Mouse (Mus musculus): ENCODE measurements at regions not wholly inside any gene's neighbourhood (a gene's known extent, or its start where the extent isn't known, plus 50 kb on each side); places are given as distances from the start of the nearest gene placed in this dataset.
A peak's percentile ranks its signal among the peaks of the same experiment; 100 is the strongest.

DNA sequence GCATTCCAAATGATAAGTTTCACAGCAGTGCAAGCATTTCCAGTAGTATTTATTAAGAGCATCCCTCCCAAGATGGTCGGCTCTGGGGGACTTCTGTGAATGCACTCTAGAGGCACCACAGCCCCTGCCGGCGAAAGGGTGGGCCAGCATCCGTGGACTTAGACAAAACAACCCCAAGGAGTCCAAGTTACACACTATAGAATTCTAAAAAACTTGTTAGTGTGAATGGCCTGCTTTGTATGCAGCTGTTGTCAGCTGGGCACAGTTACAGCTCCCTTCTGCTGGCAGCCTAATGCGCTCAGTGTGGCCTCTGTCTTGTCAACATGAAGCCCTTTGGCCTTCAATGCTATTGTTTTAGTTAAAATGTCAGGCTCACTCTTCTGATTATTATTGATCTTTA lies 181.5 kb downstream of the Tle3 start:
- Histone ChIP-seq H3K27me3 (ENCODE audit: low read depth, poor library complexity, severe bottlenecking) (no peaks in the 10 kb centered on the region; the same call in 1 of the 2 replicates), H3K4me1 (peaks cover 26% of the 10 kb centered on the region), H3K27ac (replicated peaks) (no peak overlapping the region), H3K9me3 (replicated peaks) (no peaks in the 10 kb centered on the region), H3K36me3 (no peaks in the 10 kb centered on the region), H3K4me3 (no peak overlapping the region)
- 90% methylated on average over 5 of the region's 5 CpGs for WGBS
- no peak for DNase-seq (ENCODE audit: low spot score)

DNA sequence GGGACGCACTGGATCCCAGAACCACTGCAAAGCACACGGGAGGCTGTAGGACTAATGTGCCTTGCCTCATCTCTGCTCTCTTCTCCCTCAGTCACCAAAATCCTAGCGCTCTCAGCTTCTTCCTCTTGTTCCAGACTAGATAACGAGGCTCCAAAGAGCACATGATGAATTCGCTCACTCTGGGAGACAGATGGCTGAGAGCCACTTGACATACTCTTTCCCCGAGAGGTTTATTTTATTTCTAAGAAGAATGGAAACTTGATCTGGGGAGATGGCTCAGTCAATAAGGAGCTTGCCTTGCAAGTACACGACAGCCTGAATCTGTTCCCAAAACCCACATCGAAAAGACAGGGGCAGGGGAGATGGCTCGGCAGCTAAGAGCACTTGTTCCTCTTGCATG lies 179.2 kb downstream of the Tle3 start:
- Histone ChIP-seq H3K27ac (replicated peaks) (no peak overlapping the region), H3K4me3 (no peak overlapping the region), H3K36me3 (no peaks in the 10 kb centered on the region), H3K9me3 (replicated peaks) (no peaks in the 10 kb centered on the region), H3K27me3 (ENCODE audit: low read depth, poor library complexity, severe bottlenecking) (no peaks in the 10 kb centered on the region; the same call in 1 of the 2 replicates), H3K4me1 (peaks cover 25% of the 10 kb centered on the region)
- WGBS: 62% methylated on average over 9 of the region's 9 CpGs
- no peak for DNase-seq (ENCODE audit: low spot score)

DNA sequence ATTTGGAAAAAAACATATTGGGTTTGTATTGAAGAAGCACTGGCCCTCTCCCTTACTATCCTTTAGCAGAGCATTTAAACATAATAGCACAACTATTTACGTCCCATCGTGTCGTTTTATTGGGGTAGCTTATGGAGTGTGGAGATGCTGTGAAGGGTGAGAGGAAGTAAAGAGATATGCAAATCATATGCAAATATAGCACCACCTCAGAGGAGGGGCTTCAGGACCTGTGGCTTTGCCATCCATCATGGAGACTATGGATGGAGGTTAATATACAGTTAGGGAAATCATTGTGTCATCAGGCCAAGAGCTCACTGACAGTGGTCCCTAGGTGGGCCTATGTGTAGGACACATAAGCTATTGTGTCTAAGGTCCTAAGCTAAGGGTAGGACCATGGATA lies 178.2 kb downstream of the Tle3 start:
- Histone ChIP-seq H3K27ac (replicated peaks) (no peak overlapping the region), H3K36me3 (no peaks in the 10 kb centered on the region), H3K4me3 (no peak overlapping the region), H3K9me3 (replicated peaks) (no peaks in the 10 kb centered on the region), H3K27me3 (ENCODE audit: low read depth, poor library complexity, severe bottlenecking) (no peaks in the 10 kb centered on the region; the same call in 1 of the 2 replicates), H3K4me1 (peaks cover 34% of the 10 kb centered on the region)
- WGBS: 83% methylated on average over 3 of the region's 3 CpGs
- no peak for DNase-seq (ENCODE audit: low spot score)

DNA sequence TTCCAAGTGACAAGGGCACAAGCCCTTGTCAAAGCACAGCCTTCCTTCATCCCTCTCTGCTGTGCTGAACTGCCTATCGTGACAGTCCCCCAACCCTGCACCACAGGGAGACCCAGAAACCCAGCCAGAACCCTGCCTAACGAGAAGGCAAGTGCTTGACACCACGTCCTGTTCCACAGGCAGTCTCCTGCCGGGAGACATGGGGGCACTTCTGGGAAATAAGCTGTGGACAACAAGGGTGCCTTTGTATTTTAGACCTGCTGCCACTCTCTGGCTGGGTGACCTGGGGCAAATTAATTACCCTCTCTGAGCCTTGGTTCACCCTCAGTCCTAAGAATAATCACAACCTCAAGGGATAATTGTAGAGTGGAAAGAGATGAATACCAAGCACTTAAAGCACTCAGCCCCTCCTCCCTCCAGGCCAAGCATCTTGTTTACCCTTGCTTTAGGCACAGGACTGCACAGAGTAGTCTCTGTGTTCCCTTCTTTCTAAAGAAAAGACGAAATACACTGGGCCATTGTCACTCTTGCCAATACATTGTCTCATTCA lies 177.6 kb downstream of the Tle3 start:
- no peaks in the 10 kb centered on the region for H3K9me3 ChIP-seq (replicated peaks)
- no peak for DNase-seq (ENCODE audit: low spot score)
- peak overlapping the region; percentile 1; the same call in 1 of the 2 replicates for H3K27ac ChIP-seq (replicated peaks)
- no peak overlapping the region for H3K4me3 ChIP-seq
- H3K4me1 ChIP-seq: peaks cover 38% of the 10 kb centered on the region
- H3K27me3 ChIP-seq (ENCODE audit: low read depth, poor library complexity, severe bottlenecking): no peaks in the 10 kb centered on the region; the same call in 1 of the 2 replicates
- H3K36me3 ChIP-seq: no peaks in the 10 kb centered on the region
- 27% methylated on average over 5 of the region's 5 CpGs for WGBS

DNA sequence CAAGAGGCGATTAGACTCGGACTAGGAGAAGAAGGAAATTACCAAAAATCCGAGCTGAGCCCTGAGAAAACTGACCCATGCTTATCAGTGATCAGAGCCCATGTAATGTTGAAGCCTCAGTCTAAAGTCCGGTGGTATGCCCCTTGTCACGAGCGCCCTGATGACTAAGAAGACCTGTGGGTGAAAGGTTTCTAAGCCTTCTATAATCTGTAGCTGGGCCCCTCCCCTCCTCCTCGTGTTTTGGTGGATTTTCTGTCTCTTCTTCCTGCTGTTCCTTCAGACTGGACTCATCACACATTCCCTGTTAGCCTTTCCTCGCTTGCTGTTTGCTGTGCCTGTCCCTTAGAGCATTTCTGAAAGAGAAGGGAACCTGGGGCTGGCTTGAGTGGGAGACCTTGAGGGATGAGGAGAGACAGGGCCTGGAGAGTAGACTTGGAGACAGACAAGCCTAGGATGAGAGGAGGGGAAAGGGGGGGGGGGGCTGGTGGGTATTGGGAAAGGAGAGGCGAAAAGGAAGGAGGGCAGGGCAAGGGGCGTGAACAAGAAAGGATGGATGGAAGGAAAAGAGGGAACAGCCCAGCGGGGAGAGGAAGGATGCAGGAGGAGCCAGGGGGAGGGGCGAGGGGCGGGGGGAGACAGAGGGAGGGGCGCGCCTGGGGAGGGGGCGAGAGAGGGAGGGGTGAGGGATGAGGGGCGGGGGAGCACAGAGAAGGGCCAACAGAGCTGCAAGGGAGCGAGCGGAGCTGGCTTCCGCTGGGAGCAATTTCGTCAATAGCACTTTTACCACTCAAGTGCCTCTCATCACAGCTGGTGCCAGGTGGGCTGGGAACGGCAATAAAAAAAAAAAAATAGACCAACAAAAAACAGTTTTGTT lies 165.4 kb downstream of the Tle3 start:
- Histone ChIP-seq H3K4me1 (peaks cover 34% of the 10 kb centered on the region), H3K27ac (replicated peaks) (peak overlapping the region; percentile 64), H3K9me3 (replicated peaks) (peaks cover 18% of the 10 kb centered on the region), H3K27me3 (ENCODE audit: low read depth, poor library complexity, severe bottlenecking) (0 out of 2 replicates have a peak, but pooled peaks cover 4% of the 10 kb centered on the region), H3K4me3 (peak overlapping the region; percentile 28; the same call in 1 of the 2 replicates), H3K36me3 (no peaks in the 10 kb centered on the region)
- WGBS: 15% methylated on average over 15 of the region's 22 CpGs
- peak; percentile 65 for DNase-seq (ENCODE audit: low spot score)

DNA sequence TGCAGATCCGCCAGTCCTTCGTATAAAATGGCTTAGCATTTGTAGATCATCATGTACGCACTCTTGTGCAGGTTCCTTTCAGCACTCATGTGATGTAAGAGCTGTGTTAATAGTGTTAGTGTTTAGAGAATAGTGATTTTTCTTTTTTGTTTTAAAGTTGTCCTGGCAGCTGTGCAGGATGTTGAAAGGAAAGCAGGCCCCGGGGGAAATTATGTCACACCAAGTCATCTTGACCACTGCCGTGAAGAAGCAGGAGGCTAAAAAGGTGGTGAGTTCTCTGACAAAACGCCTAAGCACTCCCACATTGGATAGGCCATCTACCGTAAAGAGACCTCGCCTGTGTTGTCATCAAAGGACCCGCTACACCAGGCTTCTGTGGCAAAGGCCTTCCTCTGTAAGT lies 161.1 kb downstream of the Tle3 start:
- no peak for DNase-seq (ENCODE audit: low spot score)
- Histone ChIP-seq H3K27me3 (ENCODE audit: low read depth, poor library complexity, severe bottlenecking) (no peaks in the 10 kb centered on the region), H3K9me3 (replicated peaks) (no peaks in the 10 kb centered on the region), H3K4me1 (peaks cover 67% of the 10 kb centered on the region), H3K4me3 (no peak overlapping the region), H3K36me3 (no peaks in the 10 kb centered on the region), H3K27ac (replicated peaks) (peak overlapping the region; percentile 85; the same call in 1 of the 2 replicates)
- WGBS: 88% methylated on average over 9 of the region's 9 CpGs

DNA sequence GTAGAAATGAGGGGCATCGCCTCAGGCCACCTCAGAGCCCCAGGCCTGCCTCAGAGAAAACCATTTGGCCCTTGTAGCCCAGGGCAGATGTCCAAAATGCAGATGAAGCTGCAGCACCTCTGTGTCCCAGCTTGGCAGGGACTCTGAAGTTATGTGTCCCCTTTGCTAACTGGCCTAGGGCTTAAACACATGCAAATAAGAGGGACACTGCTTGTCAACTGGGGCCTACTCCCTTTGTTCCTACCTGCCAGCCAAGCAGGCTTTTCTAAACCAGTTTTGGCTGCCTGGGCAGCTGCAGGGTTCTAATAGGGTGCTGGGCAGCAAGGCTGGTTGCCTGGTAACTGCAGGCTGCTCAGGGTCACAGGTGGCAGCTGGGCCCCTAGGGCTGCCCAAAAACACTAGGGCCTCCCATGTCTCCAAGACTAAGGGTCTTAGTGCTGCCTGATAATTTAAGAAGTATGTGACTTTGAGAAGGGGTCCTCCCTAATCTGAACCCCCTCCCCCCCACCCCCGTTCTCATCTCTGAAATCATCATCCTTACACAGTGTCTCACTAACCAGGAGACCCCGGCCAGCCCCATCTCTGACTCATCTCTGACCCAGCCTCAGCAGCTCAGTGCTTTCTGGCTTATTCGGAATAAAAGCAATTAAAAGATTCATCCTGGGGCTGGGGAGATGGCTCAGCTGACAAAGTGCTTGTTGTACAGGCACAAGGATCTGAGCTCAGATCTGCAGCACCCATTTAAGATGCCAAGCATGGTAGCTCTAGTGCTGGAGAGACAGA lies 158.3 kb downstream of the Tle3 start:
- DNase-seq (ENCODE audit: low spot score): peak; percentile 77
- H3K4me3 ChIP-seq: peak overlapping the region; percentile 20
- no peaks in the 10 kb centered on the region for H3K36me3 ChIP-seq
- H3K9me3 ChIP-seq (replicated peaks): no peaks in the 10 kb centered on the region
- no peaks in the 10 kb centered on the region for H3K27me3 ChIP-seq (ENCODE audit: low read depth, poor library complexity, severe bottlenecking)
- 28% methylated on average over 4 of the region's 4 CpGs for WGBS
- peak overlapping the region; percentile 85 for H3K27ac ChIP-seq (replicated peaks)
- H3K4me1 ChIP-seq: peaks cover 74% of the 10 kb centered on the region

DNA sequence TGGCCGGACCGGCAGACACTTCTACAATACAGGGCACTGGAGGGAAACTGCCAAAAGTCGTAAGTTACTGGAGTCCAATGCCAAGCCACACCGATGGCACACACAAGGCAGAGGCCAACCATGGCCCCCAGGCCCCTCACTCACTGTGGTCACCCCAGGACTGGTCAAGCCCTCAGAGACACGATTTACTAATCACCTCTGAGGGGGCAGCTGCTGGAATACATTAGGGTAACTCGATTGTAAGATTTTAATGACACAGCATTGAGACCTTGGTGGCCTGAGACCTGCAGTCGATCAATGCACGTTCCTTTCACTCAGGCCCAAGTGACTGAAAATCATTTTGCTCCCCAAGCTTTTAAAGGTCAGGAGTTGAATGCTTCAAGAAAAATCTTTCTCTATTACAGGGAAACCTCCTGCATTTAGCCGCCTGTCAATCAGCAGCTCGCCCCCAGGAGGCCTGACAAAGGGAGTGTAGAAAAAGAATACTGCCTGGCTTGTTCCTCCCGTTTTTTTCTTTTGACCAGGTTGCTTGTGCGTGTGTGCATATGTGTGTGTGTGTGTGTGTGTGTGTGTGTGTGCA lies 156.2 kb downstream of the Tle3 start:
- DNase-seq (ENCODE audit: low spot score): peak; percentile 32
- no peak overlapping the region for H3K4me3 ChIP-seq
- peaks cover 71% of the 10 kb centered on the region for H3K4me1 ChIP-seq
- 41% methylated on average over 12 of the region's 12 CpGs for WGBS
- peak overlapping the region; percentile 85 for H3K27ac ChIP-seq (replicated peaks)
- no peaks in the 10 kb centered on the region for H3K9me3 ChIP-seq (replicated peaks)
- H3K27me3 ChIP-seq (ENCODE audit: low read depth, poor library complexity, severe bottlenecking): no peaks in the 10 kb centered on the region
- no peaks in the 10 kb centered on the region for H3K36me3 ChIP-seq

DNA sequence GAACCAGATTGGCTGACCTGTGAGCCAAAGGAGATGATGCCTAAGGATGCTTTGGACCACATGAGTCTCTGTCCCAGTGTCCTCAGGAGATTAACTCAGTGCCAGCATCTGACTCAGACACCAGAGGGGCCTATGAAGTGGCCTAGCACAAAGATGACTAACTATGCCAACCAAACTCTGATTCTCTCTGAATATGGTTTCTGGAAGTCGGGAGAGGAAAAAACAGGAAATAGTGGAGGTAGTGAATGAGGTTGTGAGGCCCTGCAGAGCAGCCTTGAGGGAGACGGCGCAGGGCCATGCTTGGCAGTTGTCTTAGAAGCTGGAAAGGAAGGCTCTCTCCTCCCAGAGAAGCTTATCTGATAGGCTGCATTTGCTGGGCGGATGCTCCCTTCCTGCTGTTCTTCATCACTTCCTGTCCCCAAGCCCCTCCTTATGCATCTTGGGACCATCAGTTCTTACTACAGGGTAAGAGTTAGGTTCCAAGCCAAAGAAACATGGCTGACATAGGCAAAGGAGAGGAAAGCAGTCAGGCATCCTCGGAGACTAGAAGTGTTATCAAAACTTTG lies 155.4 kb downstream of the Tle3 start:
- Histone ChIP-seq H3K27me3 (ENCODE audit: low read depth, poor library complexity, severe bottlenecking) (no peaks in the 10 kb centered on the region), H3K4me1 (peaks cover 64% of the 10 kb centered on the region), H3K9me3 (replicated peaks) (peaks cover 7% of the 10 kb centered on the region; the same call in 1 of the 2 replicates), H3K4me3 (no peak overlapping the region), H3K36me3 (no peaks in the 10 kb centered on the region), H3K27ac (replicated peaks) (peak overlapping the region; percentile 85)
- no peak for DNase-seq (ENCODE audit: low spot score)
- 88% methylated on average over 5 of the region's 5 CpGs for WGBS

DNA sequence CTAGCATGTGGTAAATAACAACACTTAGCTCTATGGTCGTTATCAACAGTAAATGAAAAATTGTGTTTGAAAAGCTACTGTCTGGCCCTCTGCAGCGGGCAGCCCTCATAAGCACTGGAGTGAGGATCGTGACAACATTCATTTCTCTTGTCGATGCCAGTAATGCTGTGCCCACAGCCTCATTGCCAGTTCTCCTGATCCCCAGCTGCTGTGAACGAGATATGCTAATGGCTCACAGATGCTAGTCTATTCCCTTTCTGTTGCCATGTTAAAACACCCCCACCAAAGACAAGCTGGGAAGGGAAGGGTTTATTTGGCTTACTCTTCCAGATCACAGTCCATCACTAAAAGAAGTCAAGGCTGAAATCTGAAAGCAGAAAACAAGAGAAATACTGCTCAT lies 148.0 kb downstream of the Tle3 start:
- peaks cover 10% of the 10 kb centered on the region; the same call in 1 of the 2 replicates for H3K27me3 ChIP-seq (ENCODE audit: low read depth, poor library complexity, severe bottlenecking)
- H3K27ac ChIP-seq (replicated peaks): no peak overlapping the region
- H3K36me3 ChIP-seq: no peaks in the 10 kb centered on the region
- H3K9me3 ChIP-seq (replicated peaks): peaks cover 14% of the 10 kb centered on the region; the same call in 1 of the 2 replicates
- WGBS: 90% methylated on average over 5 of the region's 5 CpGs
- no peak for DNase-seq (ENCODE audit: low spot score)
- H3K4me3 ChIP-seq: no peak overlapping the region
- 0 out of 2 replicates have a peak, but pooled peaks cover 2% of the 10 kb centered on the region for H3K4me1 ChIP-seq

DNA sequence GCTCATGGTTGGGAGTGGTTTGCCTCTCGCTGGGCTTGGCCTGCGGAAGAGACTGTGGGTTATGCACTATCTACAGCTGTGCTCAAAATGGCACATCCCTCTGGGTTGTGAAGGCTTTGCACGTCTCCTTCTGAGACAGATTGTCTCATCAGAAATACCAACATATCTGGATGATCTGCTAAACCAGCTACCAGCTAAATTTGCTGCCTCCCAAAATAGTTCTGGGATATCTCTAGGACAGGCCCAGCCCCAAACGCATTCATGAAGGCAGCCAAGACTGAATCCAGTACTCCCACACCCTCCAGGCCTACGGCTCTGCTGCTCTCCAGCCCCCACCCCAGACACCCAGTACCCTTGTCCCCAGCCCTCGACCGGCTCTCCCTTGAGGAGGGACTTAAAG lies 145.7 kb downstream of the Tle3 start:
- WGBS: 90% methylated on average over 7 of the region's 7 CpGs
- DNase-seq (ENCODE audit: low spot score): no peak
- H3K36me3 ChIP-seq: no peaks in the 10 kb centered on the region
- H3K9me3 ChIP-seq (replicated peaks): peaks cover 10% of the 10 kb centered on the region; the same call in 1 of the 2 replicates
- no peak overlapping the region for H3K4me3 ChIP-seq
- 0 out of 2 replicates have a peak, but pooled peaks cover 2% of the 10 kb centered on the region for H3K4me1 ChIP-seq
- H3K27ac ChIP-seq (replicated peaks): no peak overlapping the region
- peaks cover 10% of the 10 kb centered on the region; the same call in 1 of the 2 replicates for H3K27me3 ChIP-seq (ENCODE audit: low read depth, poor library complexity, severe bottlenecking)

DNA sequence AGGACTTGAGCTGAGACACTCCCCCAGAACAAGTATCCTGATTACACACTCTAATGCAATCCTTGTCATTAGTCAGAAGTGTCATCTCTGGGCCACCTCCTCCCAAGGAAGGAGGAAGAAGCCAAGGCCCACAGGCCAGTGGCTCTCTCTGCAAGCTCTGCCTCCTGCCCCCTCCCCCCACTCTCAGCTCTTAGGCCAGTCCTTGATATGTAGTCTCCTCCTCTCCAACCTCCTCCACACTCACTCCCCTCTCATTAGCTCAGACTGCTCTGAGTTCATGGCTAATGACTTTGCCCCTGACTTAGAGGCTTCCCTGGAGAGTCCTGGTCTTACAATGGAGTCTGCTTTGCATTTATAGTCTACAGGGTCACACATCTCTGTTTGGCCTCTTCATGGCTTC lies 139.3 kb downstream of the Tle3 start:
- Histone ChIP-seq H3K9me3 (replicated peaks) (no peaks in the 10 kb centered on the region; the same call in 1 of the 2 replicates), H3K36me3 (no peaks in the 10 kb centered on the region), H3K27me3 (ENCODE audit: low read depth, poor library complexity, severe bottlenecking) (peaks cover 55% of the 10 kb centered on the region), H3K27ac (replicated peaks) (no peak overlapping the region), H3K4me3 (no peak overlapping the region), H3K4me1 (peaks cover 28% of the 10 kb centered on the region)
- no peak for DNase-seq (ENCODE audit: low spot score)
